Mouse (Mus musculus) G1E (cell line): Measurements from ENCODE around the gene Fam174b.

Experiments used
- CTCF ChIP-seq: IDR thresholded peaks from 2 replicates; pipeline ENCODE4 v1.5.1; 2012; ENCODE audit warnings: low read depth, low read length, inconsistent platforms, mixed read lengths
- GATA1 ChIP-seq: IDR thresholded peaks from 2 replicates; pipeline ENCODE4 v1.6.1; 2012; ENCODE audit warnings: borderline replicate concordance, low read length, inconsistent platforms, mixed read lengths
- GATA2 ChIP-seq: IDR thresholded peaks from 2 replicates; pipeline ENCODE4 v1.6.1; 2012; ENCODE audit warnings: low read depth, low read length, inconsistent platforms, borderline replicate concordance
- TAL1 ChIP-seq: conservative IDR thresholded peaks from 2 replicates; pipeline ENCODE4 v1.6.1; 2012; ENCODE audit warnings: low read depth, low read length, inconsistent platforms, mixed read lengths

DNA sequence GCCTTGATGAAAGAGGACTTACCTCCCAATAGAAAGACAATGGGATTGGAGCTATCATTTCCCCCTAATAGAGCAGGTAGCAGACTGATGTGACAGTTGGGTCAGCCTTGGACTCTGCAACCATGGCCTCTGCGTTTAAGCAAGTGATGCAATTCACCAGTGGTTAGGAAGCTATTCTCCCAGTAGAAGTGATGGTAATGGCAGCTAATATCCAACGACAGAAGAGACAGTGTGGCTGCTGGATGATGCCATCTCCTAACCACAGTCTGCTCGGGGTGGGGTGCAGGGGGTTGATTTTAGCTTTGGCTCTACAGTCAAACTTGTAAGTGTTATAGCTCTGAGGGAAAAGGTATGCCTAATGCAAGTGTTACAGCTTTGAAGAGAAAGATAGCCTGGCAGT lies 18.3 kb upstream of the Fam174b start:
- TF ChIP-seq CTCF (no peak), GATA2 (no peak), GATA1 (no peak), TAL1 (no peak)
